ENCODE assay signal across 27 mouse cellular contexts in the genomic region with DNA sequence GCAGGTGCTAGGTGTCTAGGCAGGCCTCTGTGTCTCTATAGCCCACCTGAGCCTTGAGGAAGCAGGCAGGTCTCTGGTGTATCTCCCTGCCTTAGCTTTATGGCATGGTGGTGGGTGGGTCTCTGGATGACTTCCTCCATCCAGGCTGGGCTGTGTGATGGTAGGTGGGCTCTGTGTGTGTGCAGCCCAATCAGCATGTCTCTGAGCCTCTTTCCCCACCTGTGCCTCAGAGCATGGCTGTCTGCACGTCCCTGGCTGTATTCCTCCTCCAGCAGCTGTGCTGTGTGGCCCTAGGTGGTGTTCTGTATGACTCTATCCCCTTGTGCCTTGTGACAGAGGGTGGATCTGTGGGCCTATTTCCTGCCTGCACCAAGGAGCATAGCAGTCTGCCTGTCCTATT. TPM values are rescaled to one million over a fixed set of nuclear protein-coding genes. Genes with fewer than 3 reads are reported as not detected.
"Had no signal": no experiment of that assay in that cellular context is flagged by ENCODE, and none has a peak within 500 bp of the region (broad histone marks: within the 10 kb centered on the region; RNA-seq: fewer than 3 reads in every experiment).

A gene (minus strand): TSS at position 101 of the 400 bp plus-strand sequence.

- DNase-seq: gastrocnemius, postnatal 14 days; gastrocnemius, postnatal 36 days; heart, adult 2 months; heart, postnatal 14 days; heart, postnatal 36 days; kidney, adult 11 months; kidney, adult 2 months; kidney, adult 9 months; kidney, postnatal 14 days; kidney, postnatal 36 days; layer of hippocampus, adult 9-11 months; layer of hippocampus, postnatal 36 days; left cerebral cortex, postnatal 4 days had no signal

- ATAC-seq: hindbrain, postnatal 0 days; intestine, embryonic 16.5 days; liver, embryonic 12.5 days had no signal

- H3K4me2 ChIP-seq: heart, embryonic 12.5 days; hindbrain, embryonic 13.5 days; hindbrain, embryonic 15.5 days; kidney, embryonic 15.5 days; limb, embryonic 13.5 days; limb, embryonic 15.5 days; liver, embryonic 12.5 days had no signal

- H3K27ac ChIP-seq: heart, adult 2 months; heart, embryonic 10.5 days; hindbrain, embryonic 13.5 days; hindbrain, embryonic 15.5 days; hindbrain, postnatal 0 days; kidney, embryonic 15.5 days; kidney, postnatal 0 days; limb, embryonic 13.5 days; limb, embryonic 15.5 days; liver, embryonic 12.5 days; liver, embryonic 14.5 days had no signal

- H3K4me3 ChIP-seq: heart, adult 2 months; heart, embryonic 10.5 days; heart, embryonic 12.5 days; hindbrain, embryonic 13.5 days; hindbrain, embryonic 15.5 days; kidney, embryonic 15.5 days; limb, embryonic 13.5 days; limb, embryonic 15.5 days; liver, embryonic 12.5 days had no signal

- H3K9ac ChIP-seq: heart, embryonic 12.5 days; hindbrain, embryonic 13.5 days; hindbrain, embryonic 15.5 days; kidney, embryonic 15.5 days; limb, embryonic 13.5 days; limb, embryonic 15.5 days; liver, embryonic 12.5 days; liver, embryonic 14.5 days had no signal

- H3K27me3 ChIP-seq: heart, embryonic 12.5 days; hindbrain, embryonic 13.5 days; hindbrain, embryonic 15.5 days; kidney, embryonic 15.5 days; limb, embryonic 13.5 days; limb, embryonic 15.5 days; liver, embryonic 12.5 days had no signal

- H3K9me3 ChIP-seq: heart, embryonic 10.5 days; heart, embryonic 12.5 days; hindbrain, embryonic 13.5 days; hindbrain, embryonic 15.5 days; kidney, embryonic 15.5 days; limb, embryonic 13.5 days; limb, embryonic 15.5 days; liver, embryonic 12.5 days had no signal

- H3K36me3 ChIP-seq: heart, embryonic 10.5 days; heart, embryonic 12.5 days; hindbrain, embryonic 13.5 days; hindbrain, embryonic 15.5 days; kidney, embryonic 15.5 days; limb, embryonic 13.5 days; limb, embryonic 15.5 days; liver, embryonic 12.5 days had no signal

- H3K4me1 ChIP-seq: heart, embryonic 10.5 days; heart, embryonic 12.5 days; hindbrain, embryonic 13.5 days; hindbrain, embryonic 15.5 days; kidney, embryonic 15.5 days; limb, embryonic 13.5 days; limb, embryonic 15.5 days; liver, embryonic 12.5 days had no signal

RNA-seq across cellular contexts. Expression of the gene that starts here (rescaled TPM):
- total RNA-seq: hematopoietic stem cell, adult 5-6 weeks; liver, adult 2 months had no signal
- polyA plus RNA-seq: heart, embryonic 10.5 days; liver, adult 2 months had no signal
